23 mouse cellular contexts compared by ENCODE assay signal in the genomic region with DNA sequence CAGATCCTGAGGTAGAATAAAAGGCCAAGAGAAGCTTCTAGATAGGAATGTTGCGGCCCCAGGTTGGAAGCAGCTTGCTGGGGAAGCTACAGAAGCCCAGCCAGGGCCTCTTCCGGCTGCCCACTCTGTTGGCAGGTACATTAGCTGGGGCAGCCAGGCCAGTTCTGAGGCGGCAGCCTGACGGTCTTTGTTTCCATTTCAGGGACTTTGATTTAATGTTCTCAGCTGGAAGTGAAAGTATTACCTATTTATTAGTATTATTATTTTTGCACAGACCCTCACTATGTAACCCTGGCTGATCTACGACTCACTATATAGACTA. TPM values are rescaled to one million over a fixed set of nuclear protein-coding genes. Genes with fewer than 3 reads are reported as not detected.
DNase-seq lines count a peak whose midpoint lies in the region; ATAC-seq and TF ChIP-seq lines count a peak whose summit lies in the region.
"Had no signal": no experiment of that assay in that cellular context is flagged by ENCODE, and none has a peak within 500 bp of the region (broad histone marks: within the 10 kb centered on the region; RNA-seq: fewer than 3 reads in every experiment).

No protein-coding gene starts in this region.

- no peaks in the 10 kb centered on the region for H3K36me3 ChIP-seq in hindbrain, embryonic 10.5 days
- H3K36me3 ChIP-seq in hindbrain, embryonic 12.5 days = no peaks in the 10 kb centered on the region
- H3K36me3 ChIP-seq in lung, embryonic 16.5 days (ENCODE audit: control insufficient read depth, insufficient read depth, low read length) = no peaks in the 10 kb centered on the region
- no peaks in the 10 kb centered on the region for H3K36me3 ChIP-seq in stomach, postnatal 0 days (ENCODE audit: control insufficient read depth, insufficient read depth, low read length)
- H3K36me3 ChIP-seq: heart, embryonic 12.5 days had no signal

- no peak overlapping the region for H3K4me3 ChIP-seq in hindbrain, embryonic 10.5 days
- H3K4me3 ChIP-seq in hindbrain, embryonic 12.5 days = no peak overlapping the region
- no peak overlapping the region for H3K4me3 ChIP-seq in lung, embryonic 16.5 days (ENCODE audit: low read length)
- no peak overlapping the region for H3K4me3 ChIP-seq in stomach, postnatal 0 days (ENCODE audit: low read depth, low read length)
- H3K4me3 ChIP-seq: heart, adult 2 months; heart, embryonic 12.5 days had no signal

- no peaks in the 10 kb centered on the region for H3K27me3 ChIP-seq in hindbrain, embryonic 10.5 days (ENCODE audit: insufficient read depth, poor library complexity, severe bottlenecking)
- H3K27me3 ChIP-seq in hindbrain, embryonic 12.5 days = no peaks in the 10 kb centered on the region
- no peaks in the 10 kb centered on the region for H3K27me3 ChIP-seq in lung, embryonic 16.5 days (ENCODE audit: control insufficient read depth, insufficient read depth, low read depth, low read length)
- no peaks in the 10 kb centered on the region for H3K27me3 ChIP-seq in stomach, postnatal 0 days (ENCODE audit: control insufficient read depth, insufficient read depth, low read length)

- peaks cover 40% of the 10 kb centered on the region for H3K4me1 ChIP-seq in hindbrain, embryonic 10.5 days (replicated peaks)
- no peaks in the 10 kb centered on the region; the same call in 1 of the 2 replicates for H3K4me1 ChIP-seq in hindbrain, embryonic 12.5 days
- H3K4me1 ChIP-seq in lung, embryonic 16.5 days (replicated peaks; ENCODE audit: control insufficient read depth, insufficient read depth, low read length) = peaks cover 22% of the 10 kb centered on the region
- no peaks in the 10 kb centered on the region for H3K4me1 ChIP-seq in stomach, postnatal 0 days (replicated peaks; ENCODE audit: control insufficient read depth, insufficient read depth)

- H3K9ac ChIP-seq in hindbrain, embryonic 12.5 days = no peak overlapping the region
- H3K9ac ChIP-seq in lung, embryonic 16.5 days (ENCODE audit: low read length) = 0 out of 2 replicates have a peak overlapping the region, but pooled peaks have one; percentile 8
- no peak overlapping the region for H3K9ac ChIP-seq in stomach, postnatal 0 days (ENCODE audit: low read length)
- H3K9ac ChIP-seq: heart, embryonic 12.5 days; liver, embryonic 14.5 days had no signal

- no peak overlapping the region for H3K4me2 ChIP-seq in hindbrain, embryonic 12.5 days (replicated peaks)
- no peak overlapping the region for H3K4me2 ChIP-seq in lung, embryonic 16.5 days (ENCODE audit: low read depth, low read length)
- H3K4me2 ChIP-seq in stomach, postnatal 0 days (replicated peaks; ENCODE audit: low read depth) = no peak overlapping the region
- H3K4me2 ChIP-seq: heart, embryonic 12.5 days had no signal

- ATAC-seq in hindbrain, embryonic 12.5 days (ENCODE audit: low FRiP score) = no peak
- no peak for ATAC-seq in lung, embryonic 16.5 days (ENCODE audit: low read depth)
- no peak for ATAC-seq in stomach, postnatal 0 days (ENCODE audit: low FRiP score, low TSS enrichment)
- ATAC-seq: forebrain, embryonic 14.5 days; hindbrain, embryonic 16.5 days had no signal

- DNase-seq in cerebellum, adult 9-11 months = peak; percentile 22
- no peak for DNase-seq in cerebellum, postnatal 36 days
- no peak for DNase-seq in hindbrain, embryonic 10.5 days (ENCODE audit: low spot score)
- DNase-seq in lung, postnatal 10 days = no peak
- DNase-seq in stomach, postnatal 0 days (ENCODE audit: low spot score) = no peak
- no peak for DNase-seq in ovary, postnatal 36 days (ENCODE audit: low spot score)
- DNase-seq: adrenal gland, postnatal 10 days; cerebellum, adult 11-12 months; gastrocnemius, postnatal 25 days; heart, adult 2 months; kidney, postnatal 25 days; liver; lung, adult 2 months; midbrain, embryonic 14.5 days; retina, postnatal 1 day; right cerebral cortex, postnatal 14 days; thymus, adult 2 months had no signal

- TF ChIP-seq CTCF in stomach, postnatal 0 days (IDR thresholded peaks at IDR 0.05; ENCODE audit: low read depth) = no peak

- no peak for TF ChIP-seq EP300 in stomach, postnatal 0 days (optimal IDR thresholded peaks at IDR 0.05)

- H3K27ac ChIP-seq in hindbrain, embryonic 10.5 days = 0 out of 2 replicates have a peak overlapping the region, but pooled peaks have one; percentile 29
- H3K27ac ChIP-seq in hindbrain, embryonic 12.5 days = no peak overlapping the region
- H3K27ac ChIP-seq in lung, embryonic 16.5 days (ENCODE audit: low read length) = peak overlapping the region; percentile 79
- peak overlapping the region; percentile 49; the same call in 1 of the 2 replicates for H3K27ac ChIP-seq in stomach, postnatal 0 days (replicated peaks)
- H3K27ac ChIP-seq: heart, adult 2 months; liver, embryonic 14.5 days had no signal

- WGBS in hindbrain, embryonic 10.5 days = 87% methylated on average over 5 of the region's 5 CpGs
- WGBS in hindbrain, embryonic 12.5 days = 85% methylated on average over 5 of the region's 5 CpGs
- 48% methylated on average over 5 of the region's 5 CpGs for WGBS in lung, embryonic 16.5 days
- WGBS in stomach, postnatal 0 days = 37% methylated on average over 5 of the region's 5 CpGs

- no peaks in the 10 kb centered on the region for H3K9me3 ChIP-seq in hindbrain, embryonic 10.5 days
- no peaks in the 10 kb centered on the region for H3K9me3 ChIP-seq in hindbrain, embryonic 12.5 days (replicated peaks)
- H3K9me3 ChIP-seq in lung, embryonic 16.5 days (ENCODE audit: control insufficient read depth, low read length) = no peaks in the 10 kb centered on the region
- no peaks in the 10 kb centered on the region for H3K9me3 ChIP-seq in stomach, postnatal 0 days (ENCODE audit: control insufficient read depth, low read length)
- H3K9me3 ChIP-seq: heart, embryonic 12.5 days had no signal

RNA-seq across cellular contexts. Expression of a gene that starts 26.7 kb away (rescaled TPM):
- polyA plus RNA-seq in hindbrain, embryonic 10.5 days (2016; fragmentation: Nextera tagmentation; extraction: Ambion mirVana) = 186 and 206 TPM in 2 replicates
- 165 and 179 TPM in 2 replicates for polyA plus RNA-seq in hindbrain, embryonic 12.5 days (2016; fragmentation: Nextera tagmentation; extraction: Ambion mirVana)
- 128 and 139 TPM in 2 replicates for polyA plus RNA-seq in lung, embryonic 16.5 days (2015; fragmentation: Nextera tagmentation; extraction: Ambion mirVana)
- polyA plus RNA-seq in stomach, postnatal 0 days (2015; fragmentation: Nextera tagmentation; extraction: Ambion mirVana) = 42.9 and 46.2 TPM in 2 replicates
